Mouse (Mus musculus) liver, embryonic 14.5 days (tissue): ENCODE data around the gene 4922502D21Rik. TPM values are rescaled to one million over a fixed set of nuclear protein-coding genes. Genes with fewer than 3 reads are reported as not detected.

Experiments
- ATAC-seq: fragments of 200-750 bp; cut with Nextera tagmentation; 2 replicates; pipeline ENCODE4 v1.8.0; 2017; ENCODE audit warnings: moderate number of reproducible peaks, mild to moderate bottlenecking, moderate library complexity; ENCODE audit not compliant: insufficient read depth
- DNase-seq, 3 experiments: peaks; one replicate each; pipeline ENCODE4 v3.0.0-alpha.2; 2012 to 2013; ENCODE audit warnings: low read depth in 3 of 3, low spot score in 3 of 3
- H3K27ac ChIP-seq: fragments of 300-500 bp; sonication (generic); 2 replicates; pipeline ENCODE4 v1.5.1; 2014; ENCODE audit warnings: moderate library complexity, mild to moderate bottlenecking, control low read depth, inconsistent platforms
- H3K27me3 ChIP-seq: fragments of 300-500 bp; sonication (generic); 2 replicates; pipeline ENCODE4 v1.6.1; 2014; ENCODE audit warnings: mild to moderate bottlenecking, low read length, moderate library complexity; ENCODE audit not compliant: control insufficient read depth, insufficient read depth
- H3K36me3 ChIP-seq: fragments of 300-500 bp; sonication (generic); replicated peaks from 2 replicates; pipeline ENCODE4 v1.6.1; 2014; ENCODE audit warnings: low read depth; ENCODE audit not compliant: control insufficient read depth, insufficient read depth
- H3K4me1 ChIP-seq, 2 experiments: fragments of 200-500 bp in 1 of 2; fragments of 300-500 bp in 1 of 2; sonication (generic) in 1 of 2; replicated peaks; 2 replicates each; pipeline ENCODE4 v1.6.1; 2012 to 2014; ENCODE audit warnings: antibody characterized with exemption in 1 of 2, inconsistent platforms in 1 of 2, low read length in 1 of 2; ENCODE audit not compliant: control insufficient read depth in 2 of 2, insufficient read depth in 2 of 2
- H3K4me2 ChIP-seq: fragments of 300-500 bp; sonication (generic); 2 replicates; pipeline ENCODE4 v1.6.1; 2014; ENCODE audit warnings: low read depth, mild to moderate bottlenecking, control low read depth, moderate library complexity
- H3K4me3 ChIP-seq, 2 experiments: fragments of 200-500 bp in 1 of 2; fragments of 300-500 bp in 1 of 2; sonication (generic) in 1 of 2; 2 replicates each; pipeline ENCODE4 v1.5.1; 2012 to 2014; ENCODE audit warnings: low read depth in 2 of 2, low read length in 2 of 2, mild to moderate bottlenecking in 2 of 2, control low read depth in 1 of 2, inconsistent platforms in 1 of 2, moderate library complexity in 1 of 2; ENCODE audit not compliant: insufficient read depth in 1 of 2
- H3K9ac ChIP-seq: fragments of 300-500 bp; sonication (generic); replicated peaks from 2 replicates; pipeline ENCODE4 v1.6.1; 2014; ENCODE audit warnings: mild to moderate bottlenecking, control low read depth, moderate library complexity
- H3K9me3 ChIP-seq: fragments of 300-500 bp; sonication (generic); 2 replicates; pipeline ENCODE4 v1.6.1; 2016; ENCODE audit warnings: low read length, mixed read lengths; ENCODE audit not compliant: control insufficient read depth
- CTCF ChIP-seq: IDR thresholded peaks from 2 replicates; pipeline ENCODE4 v1.5.1; 2016; ENCODE audit warnings: antibody characterized with exemption, low read depth, control low read depth
- EP300 ChIP-seq: IDR thresholded peaks from 2 replicates; pipeline ENCODE4 v1.6.1; 2016; ENCODE audit warnings: antibody characterized with exemption, low read depth
- WGBS: fragments of 180-500 bp; shearing (Covaris S2); extraction: QIAGEN DNeasy Blood & Tissue Kit; methylation state at CpG from one replicate; pipeline ENCODE4 v1.1.7; 2014; ENCODE audit not compliant: insufficient replicate concordance; 5-methylcytosine and 5-hydroxymethylcytosine counted together
- polyA plus RNA-seq, 2 experiments: library from polyadenylated mRNA; depleted of rRNA in 1 of 2; stranded (reverse) in 1 of 2; unstranded in 1 of 2; fragments of >200 nt; fragmentation: Nextera tagmentation in 1 of 2; extraction: Ambion mirVana in 1 of 2; gene quantifications; 2 replicates each; pipeline versions ENCODE4 v1.2.1 to v1.2.3; 2012 to 2014

Gene 4922502D21Rik
- polyA plus RNA-seq, 2 experiments, result not detected

DNA sequence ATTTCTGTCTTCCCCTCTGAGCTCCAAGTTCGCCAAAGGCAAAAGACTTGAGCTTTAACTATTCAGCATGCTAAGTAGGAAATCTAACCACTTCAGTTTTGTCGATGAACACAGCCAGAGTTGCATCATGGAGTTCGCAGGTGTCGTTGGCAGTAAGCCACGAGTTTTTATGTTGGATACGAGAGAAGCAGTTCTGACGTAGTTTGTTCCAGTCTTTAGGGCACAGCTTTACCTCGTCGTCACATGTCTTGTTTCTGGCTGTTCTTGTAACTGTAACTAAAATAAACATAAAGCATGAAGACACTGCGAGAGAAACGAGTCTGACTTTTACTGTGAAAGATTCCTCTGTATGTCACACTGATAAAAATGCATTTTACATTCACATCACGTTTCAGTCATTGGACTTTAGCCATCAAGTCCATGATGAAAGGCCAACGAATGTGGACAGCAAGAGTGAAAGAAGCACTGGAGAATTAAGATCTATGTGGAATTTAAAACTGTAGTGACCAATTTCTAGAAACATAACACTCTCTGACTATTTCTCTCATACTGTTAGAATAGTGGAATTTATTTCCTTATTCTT lies 4.9 kb downstream of the 4922502D21Rik start:
- Histone ChIP-seq H3K36me3 (no peaks in the 10 kb centered on the region), H3K27ac (no peak overlapping the region), H3K4me2 (no peak overlapping the region), H3K27me3 (no peaks in the 10 kb centered on the region), H3K9ac (no peak overlapping the region), H3K4me3 (no peak overlapping the region), H3K4me1 (no peaks in the 10 kb centered on the region), H3K9me3 (no peaks in the 10 kb centered on the region)
- TF ChIP-seq EP300 (no peak), CTCF (no peak)
- ATAC-seq, result no peak
- 53% methylated on average over 13 of the region's 13 CpGs for WGBS
- no peak for DNase-seq

DNA sequence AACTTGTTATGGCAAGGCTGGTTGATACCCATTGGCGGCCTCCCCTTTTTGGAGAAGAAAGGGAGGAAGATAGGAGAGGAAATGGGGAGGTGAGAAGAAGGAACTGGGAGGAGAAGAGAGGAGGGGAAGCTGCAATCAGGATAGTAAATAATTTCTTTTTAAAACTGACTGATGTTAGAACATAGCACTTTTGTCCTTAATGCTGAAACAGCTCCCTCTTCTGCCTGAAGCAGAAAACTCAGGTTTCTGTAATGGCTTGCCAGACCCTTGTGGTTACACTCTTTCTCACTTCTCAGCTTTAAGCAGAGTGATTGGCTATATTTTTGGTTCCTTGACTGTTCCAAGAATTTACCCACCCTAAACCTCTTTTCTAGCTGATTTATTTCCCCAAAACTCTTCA lies 5.6 kb downstream of the 4922502D21Rik start:
- Histone ChIP-seq H3K27ac (no peak overlapping the region), H3K9ac (no peak overlapping the region), H3K36me3 (no peaks in the 10 kb centered on the region), H3K27me3 (no peaks in the 10 kb centered on the region), H3K9me3 (no peaks in the 10 kb centered on the region), H3K4me2 (no peak overlapping the region), H3K4me1 (no peaks in the 10 kb centered on the region), H3K4me3 (no peak overlapping the region)
- TF ChIP-seq EP300, result no peak
- TF ChIP-seq CTCF, result no peak
- 25% methylated on average over 1 of the region's 1 CpGs for WGBS
- ATAC-seq (no peak), DNase-seq (no peak)

DNA sequence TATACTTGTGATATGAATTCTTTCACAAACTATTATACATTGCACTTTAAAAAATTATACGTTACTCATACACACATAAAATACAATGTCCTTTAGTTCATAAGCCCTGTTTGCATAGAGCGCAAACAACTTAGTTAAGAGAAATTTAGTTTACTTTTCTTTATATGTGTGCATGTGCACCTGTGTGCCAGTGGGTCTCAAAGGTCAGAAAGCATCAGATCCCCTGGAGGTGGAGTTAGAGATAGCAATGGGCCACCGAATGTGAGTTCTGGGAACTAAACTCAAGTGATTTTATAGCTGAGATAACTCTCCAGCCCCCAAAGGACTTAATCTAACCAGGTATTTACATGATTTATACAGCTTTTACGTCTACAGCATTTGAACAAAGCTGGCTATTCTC lies 12.3 kb downstream of the 4922502D21Rik start:
- no peak overlapping the region for H3K4me3 ChIP-seq
- no peak for DNase-seq
- TF ChIP-seq CTCF (no peak), EP300 (no peak)
- H3K4me1 ChIP-seq, result no peaks in the 10 kb centered on the region
- 56% methylated on average over 4 of the region's 4 CpGs for WGBS
- H3K36me3 ChIP-seq, result no peaks in the 10 kb centered on the region
- no peak overlapping the region for H3K9ac ChIP-seq
- H3K9me3 ChIP-seq, result no peaks in the 10 kb centered on the region
- no peaks in the 10 kb centered on the region for H3K27me3 ChIP-seq
- H3K27ac ChIP-seq, result no peak overlapping the region
- no peak for ATAC-seq
- H3K4me2 ChIP-seq, result no peak overlapping the region

GRCm38 (mm10) chr6:129318395-129318794 lies 13.2 kb downstream of the 4922502D21Rik start:
- H3K9me3 ChIP-seq, result no peaks in the 10 kb centered on the region
- H3K4me2 ChIP-seq, result no peak overlapping the region
- ATAC-seq (no peak), DNase-seq (no peak)
- H3K9ac ChIP-seq, result no peak overlapping the region
- H3K27me3 ChIP-seq, result no peaks in the 10 kb centered on the region
- WGBS, result 31% methylated on average over 1 of the region's 1 CpGs
- no peaks in the 10 kb centered on the region for H3K36me3 ChIP-seq
- H3K27ac ChIP-seq, result no peak overlapping the region
- H3K4me1 ChIP-seq, result no peaks in the 10 kb centered on the region
- TF ChIP-seq CTCF (peak; percentile 30), EP300 (no peak)
- H3K4me3 ChIP-seq, result no peak overlapping the region

DNA sequence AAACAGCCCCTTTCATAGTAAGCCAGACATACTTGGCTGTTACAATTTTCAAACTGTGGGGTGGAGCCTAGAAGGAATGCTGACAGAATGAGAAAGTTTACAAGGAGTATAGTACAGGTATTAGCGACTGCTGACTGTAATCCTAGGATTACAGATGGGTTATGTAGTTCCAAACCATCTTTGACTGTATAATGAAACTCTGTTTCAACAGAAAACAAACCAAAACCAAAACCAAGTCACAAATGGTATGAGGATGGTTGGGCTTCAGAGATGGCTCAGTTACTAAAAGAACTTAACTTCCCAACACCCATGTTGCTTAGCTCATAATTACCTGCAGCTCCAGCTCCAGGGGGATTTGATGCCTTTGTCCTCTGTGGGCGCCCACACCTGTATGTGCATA lies 15.1 kb downstream of the 4922502D21Rik start:
- Histone ChIP-seq H3K9me3 (no peaks in the 10 kb centered on the region), H3K4me3 (no peak overlapping the region), H3K9ac (no peak overlapping the region), H3K36me3 (no peaks in the 10 kb centered on the region), H3K4me1 (no peaks in the 10 kb centered on the region), H3K27ac (no peak overlapping the region), H3K4me2 (no peak overlapping the region), H3K27me3 (no peaks in the 10 kb centered on the region)
- WGBS, result 50% methylated on average over 2 of the region's 2 CpGs
- DNase-seq, result no peak
- TF ChIP-seq CTCF (no peak), EP300 (no peak)
- no peak for ATAC-seq
